Mouse (Mus musculus): ENCODE results near the gene Afdn. TPM values are rescaled to one million over a fixed set of nuclear protein-coding genes. Genes with fewer than 3 reads are reported as not detected.
"Not testable (repeated sequence)": the region's sequence is repeated elsewhere in the genome, so short reads cannot be mapped to it uniquely, and the experiment has no call there.

Afdn gene
- polyA plus RNA-seq, 1 experiment, result 11.6 TPM

GRCm38 (mm10) chr17:13914531-13914930 lies 154.2 kb downstream of the Afdn start:
- Histone ChIP-seq H3K27me3 (ENCODE audit: control insufficient read depth, insufficient read depth, low read length) (no peaks in the 10 kb centered on the region), H3K4me3 (ENCODE audit: control insufficient read depth, insufficient read depth, low read length) (no peak overlapping the region), H3K27ac (ENCODE audit: control insufficient read depth, insufficient read depth, low read length) (no peak overlapping the region), H3K36me3 (ENCODE audit: control insufficient read depth, insufficient read depth, low read length) (no peaks in the 10 kb centered on the region), H3K4me1 (replicated peaks; ENCODE audit: control insufficient read depth, insufficient read depth, low read length) (no peaks in the 10 kb centered on the region)
- DNase-seq, result no peak
- 81% methylated on average over 4 of the region's 4 CpGs for WGBS
- TF ChIP-seq CTCF (IDR thresholded peaks at IDR 0.05; ENCODE audit: borderline replicate concordance, control insufficient read depth, extremely low read depth, insufficient read depth, low read length, poor library complexity), result no peak
- no peak for TF ChIP-seq POLR2A (IDR thresholded peaks at IDR 0.05; ENCODE audit: control insufficient read depth, extremely low read depth, insufficient read depth, low read length, poor library complexity)

GRCm38 (mm10) chr17:13920771-13921170 lies 160.4 kb downstream of the Afdn start:
- no peak overlapping the region for H3K4me3 ChIP-seq (ENCODE audit: control insufficient read depth, insufficient read depth, low read length)
- TF ChIP-seq CTCF (IDR thresholded peaks at IDR 0.05; ENCODE audit: borderline replicate concordance, control insufficient read depth, extremely low read depth, insufficient read depth, low read length, poor library complexity), result no peak
- TF ChIP-seq POLR2A (IDR thresholded peaks at IDR 0.05; ENCODE audit: control insufficient read depth, extremely low read depth, insufficient read depth, low read length, poor library complexity), result no peak
- DNase-seq, result no peak
- no peaks in the 10 kb centered on the region for H3K27me3 ChIP-seq (ENCODE audit: control insufficient read depth, insufficient read depth, low read length)
- no peak overlapping the region for H3K27ac ChIP-seq (ENCODE audit: control insufficient read depth, insufficient read depth, low read length)
- WGBS, result 72% methylated on average over 2 of the region's 2 CpGs
- H3K36me3 ChIP-seq (ENCODE audit: control insufficient read depth, insufficient read depth, low read length), result no peaks in the 10 kb centered on the region
- H3K4me1 ChIP-seq (replicated peaks; ENCODE audit: control insufficient read depth, insufficient read depth, low read length), result no peaks in the 10 kb centered on the region

DNA sequence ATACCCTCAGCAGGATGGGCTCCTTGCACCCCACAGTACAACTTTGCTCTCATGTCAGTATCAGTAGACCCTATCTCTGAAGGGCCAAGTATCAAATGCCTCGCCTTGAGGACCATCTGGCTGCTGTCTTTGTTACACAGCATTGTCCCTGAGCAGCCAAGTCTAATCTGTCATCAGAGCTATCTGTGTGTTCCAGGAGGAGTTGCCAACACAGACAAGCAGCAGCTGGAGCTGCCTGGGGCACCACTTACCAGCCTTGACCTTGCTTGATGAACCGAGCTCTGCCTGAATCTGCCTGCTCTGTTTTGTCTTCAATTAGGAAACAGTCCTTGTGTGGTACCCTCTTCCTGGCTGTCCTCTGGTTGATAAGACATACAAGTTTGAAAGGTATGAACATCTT lies 163.1 kb downstream of the Afdn start:
- no peak overlapping the region for H3K27ac ChIP-seq (ENCODE audit: control insufficient read depth, insufficient read depth, low read length)
- H3K27me3 ChIP-seq (ENCODE audit: control insufficient read depth, insufficient read depth, low read length), result no peaks in the 10 kb centered on the region
- no peak overlapping the region for H3K4me3 ChIP-seq (ENCODE audit: control insufficient read depth, insufficient read depth, low read length)
- no peak for TF ChIP-seq POLR2A (IDR thresholded peaks at IDR 0.05; ENCODE audit: control insufficient read depth, extremely low read depth, insufficient read depth, low read length, poor library complexity)
- no peaks in the 10 kb centered on the region for H3K4me1 ChIP-seq (replicated peaks; ENCODE audit: control insufficient read depth, insufficient read depth, low read length)
- no peaks in the 10 kb centered on the region for H3K36me3 ChIP-seq (ENCODE audit: control insufficient read depth, insufficient read depth, low read length)
- DNase-seq, result no peak
- 84% methylated on average over 2 of the region's 2 CpGs for WGBS

GRCm38 (mm10) chr17:13924588-13924987 lies 164.2 kb downstream of the Afdn start:
- WGBS, result 85% methylated on average over 2 of the region's 2 CpGs
- Histone ChIP-seq H3K27ac (ENCODE audit: control insufficient read depth, insufficient read depth, low read length) (no peak overlapping the region), H3K27me3 (ENCODE audit: control insufficient read depth, insufficient read depth, low read length) (no peaks in the 10 kb centered on the region), H3K36me3 (ENCODE audit: control insufficient read depth, insufficient read depth, low read length) (no peaks in the 10 kb centered on the region), H3K4me3 (ENCODE audit: control insufficient read depth, insufficient read depth, low read length) (no peak overlapping the region), H3K4me1 (replicated peaks; ENCODE audit: control insufficient read depth, insufficient read depth, low read length) (no peaks in the 10 kb centered on the region)
- TF ChIP-seq POLR2A (IDR thresholded peaks at IDR 0.05; ENCODE audit: control insufficient read depth, extremely low read depth, insufficient read depth, low read length, poor library complexity) (no peak), CTCF (IDR thresholded peaks at IDR 0.05; ENCODE audit: borderline replicate concordance, control insufficient read depth, extremely low read depth, insufficient read depth, low read length, poor library complexity) (no peak)
- no peak for DNase-seq

- no peak overlapping the region for H3K27ac ChIP-seq (ENCODE audit: control insufficient read depth, insufficient read depth, low read length)
Measured at GRCm38 (mm10) chr17:13925931-13926330, 165.6 kb downstream of the Afdn start.

GRCm38 (mm10) chr17:13930421-13930820 lies 170.1 kb downstream of the Afdn start:
- TF ChIP-seq CTCF (IDR thresholded peaks at IDR 0.05; ENCODE audit: borderline replicate concordance, control insufficient read depth, extremely low read depth, insufficient read depth, low read length, poor library complexity) (no peak), POLR2A (IDR thresholded peaks at IDR 0.05; ENCODE audit: control insufficient read depth, extremely low read depth, insufficient read depth, low read length, poor library complexity) (no peak)
- H3K27ac ChIP-seq (ENCODE audit: control insufficient read depth, insufficient read depth, low read length), result no peak overlapping the region
- DNase-seq, result no peak
- no peak overlapping the region for H3K4me3 ChIP-seq (ENCODE audit: control insufficient read depth, insufficient read depth, low read length)
- 90% methylated on average over 9 of the region's 9 CpGs for whole genome bisulfite sequencing
- H3K4me1 ChIP-seq (replicated peaks; ENCODE audit: control insufficient read depth, insufficient read depth, low read length), result no peaks in the 10 kb centered on the region
- no peaks in the 10 kb centered on the region for H3K27me3 ChIP-seq (ENCODE audit: control insufficient read depth, insufficient read depth, low read length)
- no peaks in the 10 kb centered on the region for H3K36me3 ChIP-seq (ENCODE audit: control insufficient read depth, insufficient read depth, low read length)

More at GRCm38 (mm10) chr17:13925931-13926330, 165.6 kb downstream of the Afdn start:
- Histone ChIP-seq H3K27me3 (ENCODE audit: control insufficient read depth, insufficient read depth, low read length) (no peaks in the 10 kb centered on the region), H3K36me3 (ENCODE audit: control insufficient read depth, insufficient read depth, low read length) (no peaks in the 10 kb centered on the region), H3K4me3 (ENCODE audit: control insufficient read depth, insufficient read depth, low read length) (no peak overlapping the region), H3K4me1 (replicated peaks; ENCODE audit: control insufficient read depth, insufficient read depth, low read length) (no peaks in the 10 kb centered on the region)
- 55% methylated on average over 3 of the region's 3 CpGs for WGBS
- no peak for DNase-seq
- TF ChIP-seq CTCF (IDR thresholded peaks at IDR 0.05; ENCODE audit: borderline replicate concordance, control insufficient read depth, extremely low read depth, insufficient read depth, low read length, poor library complexity) (no peak), POLR2A (IDR thresholded peaks at IDR 0.05; ENCODE audit: control insufficient read depth, extremely low read depth, insufficient read depth, low read length, poor library complexity) (no peak)

DNA sequence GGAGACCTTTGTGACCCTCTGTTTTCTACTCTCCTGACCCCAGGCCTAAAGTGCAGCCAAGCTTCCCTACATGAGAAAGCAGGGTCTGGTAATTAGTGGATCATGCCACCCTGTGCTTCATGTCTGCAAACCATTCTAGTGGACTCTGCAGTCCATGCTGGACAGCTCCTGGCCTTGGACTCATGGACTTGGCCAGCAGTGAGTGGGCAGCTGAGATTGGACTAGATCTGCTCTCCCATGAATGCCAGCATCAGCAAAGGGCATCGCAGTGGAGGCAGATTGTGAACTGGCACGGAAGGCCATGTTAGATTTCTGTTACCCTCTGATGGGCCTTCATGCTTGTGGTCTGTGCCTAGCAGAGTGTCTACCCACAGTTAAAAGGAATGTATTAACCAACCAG lies 175.0 kb downstream of the Afdn start:
- not testable (repeated sequence) for H3K27ac ChIP-seq (ENCODE audit: control insufficient read depth, insufficient read depth, low read length); H3K4me3 ChIP-seq (ENCODE audit: control insufficient read depth, insufficient read depth, low read length); H3K27me3 ChIP-seq (ENCODE audit: control insufficient read depth, insufficient read depth, low read length); H3K36me3 ChIP-seq (ENCODE audit: control insufficient read depth, insufficient read depth, low read length); H3K4me1 ChIP-seq (replicated peaks; ENCODE audit: control insufficient read depth, insufficient read depth, low read length); DNase-seq
- 98% methylated on average over 2 of the region's 2 CpGs for WGBS

All from thymus, adult 2 months (tissue).